1 mouse cellular context compared by ENCODE assay signal in the genomic region with DNA sequence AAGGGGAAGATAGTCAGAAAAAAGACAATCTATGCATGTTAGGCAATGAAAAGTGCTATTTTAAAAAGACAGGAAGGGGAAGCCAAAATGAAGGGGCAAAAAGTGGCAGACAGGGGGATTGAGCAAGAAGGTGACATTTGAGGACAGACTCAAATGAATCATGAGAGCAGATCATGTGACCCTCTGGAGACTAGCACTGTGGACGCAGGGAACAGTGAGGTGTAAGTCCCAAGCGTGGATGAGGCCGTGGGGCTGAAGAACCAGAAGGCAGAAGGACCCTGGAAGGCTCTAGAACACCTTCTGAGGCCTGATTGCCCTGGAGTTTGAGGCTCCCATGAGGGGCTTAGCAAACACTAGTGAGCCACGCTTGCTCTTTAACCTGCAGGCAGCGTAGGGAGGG.
A peak's percentile ranks its signal among the peaks of the same experiment; 100 is the strongest.
TF ChIP-seq lines count a peak whose summit lies in the region.

No protein-coding gene starts in this region.

TF ChIP-seq in C2C12, 6 proteins besides CTCF, POLR2A, EP300 and RAD21:
- TF ChIP-seq MYOG (IDR thresholded peaks at IDR 0.05; ENCODE audit: control insufficient read depth, extremely low read depth, insufficient read length) (no peak), USF1 (IDR thresholded peaks at IDR 0.05; ENCODE audit: low read depth) (peak; percentile 17), MYOD1 (IDR thresholded peaks at IDR 0.05; ENCODE audit: control insufficient read depth, insufficient read length, low read depth) (no peak), CEBPB (IDR thresholded peaks at IDR 0.05; ENCODE audit: low read depth) (no peak), FOSL1 (IDR thresholded peaks at IDR 0.05; ENCODE audit: insufficient read depth, low read length, poor library complexity, severe bottlenecking) (no peak)
TF ChIP-seq in C2C12: peak in this region for 1.
